Mouse (Mus musculus) ES-E14 (cell line): ENCODE results near the gene Hspa1l. TPM values are rescaled to one million over a fixed set of nuclear protein-coding genes. Genes with fewer than 3 reads are reported as not detected.
"Not testable (repeated sequence)": the region's sequence is repeated elsewhere in the genome, so short reads cannot be mapped to it uniquely, and the experiment has no call there.

Experiments used
- DNase-seq: peaks from one replicate; pipeline ENCODE4 v3.0.0-alpha.2; 2013; ENCODE audit warnings: low read depth, low spot score
- H3K27ac ChIP-seq: 2 replicates; pipeline ENCODE4 v1.5.1; 2012; ENCODE audit warnings: low read depth, mild to moderate bottlenecking, low read length, moderate library complexity, mixed read lengths; ENCODE audit not compliant: poor library complexity, insufficient read depth, severe bottlenecking
- H3K36me3 ChIP-seq: 2 replicates; pipeline ENCODE4 v1.6.1; 2012; ENCODE audit warnings: mild to moderate bottlenecking, low read length, moderate library complexity, mixed read lengths; ENCODE audit not compliant: control insufficient read depth, poor library complexity, insufficient read depth, severe bottlenecking
- H3K4me1 ChIP-seq, 2 experiments: fragments of 150-350 bp in 1 of 2; sonication (generic) in 1 of 2; 2 replicates each; pipeline ENCODE4 v1.6.1; 2012; ENCODE audit warnings: low read length in 2 of 2, mild to moderate bottlenecking in 1 of 2, mixed read lengths in 1 of 2; ENCODE audit not compliant: control insufficient read depth in 2 of 2, insufficient read depth in 2 of 2, poor library complexity in 1 of 2
- H3K4me3 ChIP-seq, 2 experiments: fragments of 150-350 bp in 1 of 2; sonication (generic) in 1 of 2; 2 replicates each; pipeline ENCODE4 v1.5.1; 2012; ENCODE audit warnings: low read length in 2 of 2, low read depth in 1 of 2, mild to moderate bottlenecking in 1 of 2, mixed read lengths in 1 of 2; ENCODE audit not compliant: insufficient read depth in 1 of 2, poor library complexity in 1 of 2, severe bottlenecking in 1 of 2
- H3K9ac ChIP-seq: 2 replicates; pipeline ENCODE4 v1.6.1; 2012; ENCODE audit warnings: low read depth, mild to moderate bottlenecking, low read length, mixed read lengths; ENCODE audit not compliant: poor library complexity, insufficient read depth, severe bottlenecking
- H3K9me3 ChIP-seq: fragments of 150-350 bp; sonication (generic); 2 replicates; pipeline ENCODE4 v1.6.1; 2012; ENCODE audit warnings: low read depth, mild to moderate bottlenecking, low read length; ENCODE audit not compliant: control insufficient read depth, insufficient read depth
- CHD2 ChIP-seq: IDR thresholded peaks from 2 replicates; pipeline ENCODE4 v1.6.1; 2014; ENCODE audit warnings: mild to moderate bottlenecking, low read depth, low read length, inconsistent platforms
- HCFC1 ChIP-seq: IDR thresholded peaks from 2 replicates; pipeline ENCODE4 v1.6.1; 2012; ENCODE audit warnings: low read length, inconsistent platforms, borderline replicate concordance; ENCODE audit not compliant: insufficient read depth
- MAFK ChIP-seq: IDR thresholded peaks from 2 replicates; pipeline ENCODE4 v1.6.1; 2014; ENCODE audit warnings: mild to moderate bottlenecking, low read depth, low read length, inconsistent platforms; ENCODE audit not compliant: insufficient read depth
- ZC3H11A ChIP-seq: IDR thresholded peaks from 2 replicates; pipeline ENCODE4 v1.6.1; 2012; ENCODE audit warnings: low read depth, mild to moderate bottlenecking, inconsistent platforms, low read length, borderline replicate concordance
- ZNF384 ChIP-seq: IDR thresholded peaks from 2 replicates; pipeline ENCODE4 v1.6.1; 2012; ENCODE audit warnings: low read depth, low read length, inconsistent platforms
- in situ Hi-C, 2 experiments: fragments of 600-800 bp; cut with MboI; formaldehyde crosslinking; loops; one replicate each; pipeline ENCODE4 v1.15.1; 2025; ENCODE audit warnings: low sequenced_read_pairs in 2 of 2, inconsistent platforms in 1 of 2; ENCODE audit not compliant: unreplicated experiment in 2 of 2
- total RNA-seq: library from RNA; depleted of rRNA; stranded (reverse); fragments of 300-350 nt; gene quantifications from 2 replicates; pipeline ENCODE4 v1.2.3, GENCODE M21; 2012

Gene Hspa1l
- total RNA-seq, 1 experiment, result 0.45 TPM

- H3K4me1 ChIP-seq, H3K4me3 ChIP-seq, DNase-seq, H3K9me3 ChIP-seq, in situ Hi-C loops: not testable (repeated sequence)
- Histone ChIP-seq H3K9ac (0 out of 2 replicates have a peak overlapping the region, but pooled peaks have one; percentile 100), H3K36me3 (peaks cover 27% of the 10 kb centered on the region), H3K27ac (peak overlapping the region; percentile 12)
- peak; percentile 34; the same call in 1 of the 2 replicates for TF ChIP-seq ZNF384
Observed at GRCm38 (mm10) chr17:34948721-34949552, 23.6 kb upstream of the Hspa1l start.

- in situ Hi-C loops, result no loop called here
- H3K9ac ChIP-seq, result peak overlapping the region; percentile 100; the same call in 1 of the 2 replicates
- peak overlapping the region in 1 of 2 experiments; percentile 97; a peak in 1 of 4 replicates for H3K4me3 ChIP-seq
- TF ChIP-seq ZNF384 (no peak), CHD2 (0 out of 2 replicates have a peak, but pooled peaks have one; percentile 7)
- peaks cover 27% of the 10 kb centered on the region for H3K36me3 ChIP-seq
- H3K9me3 ChIP-seq, result no peaks in the 10 kb centered on the region
- H3K4me1 ChIP-seq, result no peaks in the 10 kb centered on the region
- peak overlapping the region; percentile 12 for H3K27ac ChIP-seq
- DNase-seq, result no peak
Observed at GRCm38 (mm10) chr17:34949553-34949969, 22.9 kb upstream of the Hspa1l start.

- in situ Hi-C loops, result no loop called here
- Histone ChIP-seq H3K36me3 (peaks cover 27% of the 10 kb centered on the region), H3K4me1 (no peaks in the 10 kb centered on the region), H3K9me3 (no peaks in the 10 kb centered on the region), H3K4me3 (peak overlapping the region; percentile 75 to 97), H3K9ac (peak overlapping the region; percentile 100), H3K27ac (peak overlapping the region; percentile 96)
- DNase-seq, result no peak
- TF ChIP-seq ZC3H11A (no peak), ZNF384 (peak; percentile 65; the same call in 1 of the 2 replicates)
Observed at GRCm38 (mm10) chr17:34950514-34951455, 21.7 kb upstream of the Hspa1l start.

GRCm38 (mm10) chr17:34951636-34952377 is 20.7 kb upstream of the Hspa1l start:
- H3K9ac ChIP-seq, result peak overlapping the region; percentile 100
- H3K4me1 ChIP-seq, result no peaks in the 10 kb centered on the region
- in situ Hi-C loops, result no loop called here
- no peak for TF ChIP-seq MAFK
- TF ChIP-seq HCFC1, result peak; percentile 25; the same call in 1 of the 2 replicates
- no peak for DNase-seq
- peak overlapping the region; percentile 96 for H3K27ac ChIP-seq
- H3K36me3 ChIP-seq, result peaks cover 27% of the 10 kb centered on the region
- peak overlapping the region; percentile 75 to 97 for H3K4me3 ChIP-seq
- H3K9me3 ChIP-seq, result no peaks in the 10 kb centered on the region
